Mouse (Mus musculus) common myeloid progenitor, adult 5-6 weeks (primary cell): ENCODE data around the gene Olah. TPM values are rescaled to one million over a fixed set of nuclear protein-coding genes. Genes with fewer than 3 reads are reported as not detected.
A peak's percentile ranks its signal among the peaks of the same experiment; 100 is the strongest.

ENCODE experiments used
- ATAC-seq: replicated peaks from 2 replicates; pipeline ENCODE4 v1.8.0; 2016; ENCODE audit warnings: low read depth, mild to moderate bottlenecking, moderate TSS enrichment, inconsistent platforms; ENCODE audit not compliant: poor library complexity, severe bottlenecking
- total RNA-seq: library from RNA; stranded (forward); fragments of 200-1000, 187-1606 nt; gene quantifications from 2 replicates; pipeline ENCODE4 v1.2.3, GENCODE M21; 2017

The Olah gene
- total RNA-seq, 1 experiment from 2014 or later, result not detected

DNA sequence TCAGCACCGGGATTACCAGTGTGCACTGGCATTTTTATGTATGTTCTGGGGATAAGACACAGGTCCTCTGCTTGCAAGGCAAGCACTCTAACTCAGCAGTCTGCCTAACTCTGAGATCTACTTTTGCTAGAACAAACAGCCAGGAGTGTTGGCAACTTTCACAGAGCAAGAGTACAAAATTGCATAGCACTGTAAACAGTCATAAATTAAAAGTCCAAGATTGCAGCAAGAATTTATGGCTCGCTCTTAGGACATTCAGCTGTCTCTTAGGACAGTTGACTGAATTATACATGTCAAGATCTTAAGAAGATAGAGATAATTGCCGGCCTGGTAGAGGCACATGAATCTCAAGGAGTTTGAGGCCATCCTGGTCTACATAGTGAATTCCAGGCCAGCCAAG, 40.7 kb downstream of the Olah start:
- ATAC-seq, result no peak

DNA sequence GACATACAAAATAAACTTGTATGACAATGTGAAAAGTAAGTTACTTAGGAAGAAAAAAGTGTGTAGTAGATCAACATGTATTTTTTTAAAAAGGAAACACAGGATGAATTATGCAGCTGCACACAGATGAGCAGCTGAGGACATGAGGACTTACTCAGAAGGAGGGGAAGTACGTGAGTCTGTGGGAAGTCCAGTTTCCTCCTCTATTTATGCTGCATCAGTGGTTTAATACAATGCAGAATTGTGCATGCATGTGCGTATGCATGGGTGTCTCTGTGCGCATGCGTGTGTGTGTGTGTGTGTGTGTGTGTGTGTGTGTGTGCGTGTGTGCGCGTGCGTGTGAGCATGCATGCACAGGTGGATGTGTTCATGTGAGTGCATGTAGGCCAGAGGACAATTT, 41.2 kb downstream of the Olah start:
- ATAC-seq, result peak; percentile 58; the same call in 1 of the 2 replicates

DNA sequence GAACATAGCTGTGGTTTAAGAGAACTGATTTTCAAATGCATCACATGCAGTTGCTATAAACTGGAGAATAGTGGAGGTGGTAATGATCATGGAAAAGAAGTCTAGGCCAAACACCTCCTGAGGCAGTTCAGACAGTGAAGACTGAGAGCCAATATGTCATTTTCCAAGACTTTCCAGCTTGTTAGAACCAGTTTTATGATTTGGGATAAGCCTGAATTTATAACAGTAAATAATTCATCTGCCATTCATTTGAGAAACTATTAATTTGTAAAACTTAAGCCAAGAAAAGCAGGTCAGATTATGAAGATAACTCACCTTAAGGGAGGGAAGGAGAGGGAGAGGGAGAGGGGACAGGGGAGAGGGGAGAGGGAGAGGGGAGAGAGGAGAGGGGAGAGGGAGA, 43.9 kb downstream of the Olah start:
- ATAC-seq, result no peak

DNA sequence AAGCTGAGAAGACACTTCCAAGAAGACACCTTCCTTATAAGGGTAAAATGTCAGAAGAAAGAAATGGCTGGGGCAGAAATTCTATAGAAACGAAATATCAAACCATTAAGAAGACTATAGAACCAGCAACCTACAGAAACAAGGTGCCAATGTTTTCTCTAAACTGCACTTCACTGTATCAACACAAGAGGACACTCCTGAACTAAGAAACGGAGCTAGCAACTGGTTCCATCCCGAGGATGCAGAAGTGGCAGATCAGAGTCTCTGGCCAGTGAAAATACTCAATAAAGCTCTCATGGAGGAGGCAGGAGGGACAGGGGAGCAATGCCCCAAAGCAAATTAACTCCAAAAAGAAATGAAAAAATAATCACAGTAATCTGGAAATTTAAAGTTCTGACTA, 48.1 kb downstream of the Olah start:
- ATAC-seq, result peak; percentile 90

DNA sequence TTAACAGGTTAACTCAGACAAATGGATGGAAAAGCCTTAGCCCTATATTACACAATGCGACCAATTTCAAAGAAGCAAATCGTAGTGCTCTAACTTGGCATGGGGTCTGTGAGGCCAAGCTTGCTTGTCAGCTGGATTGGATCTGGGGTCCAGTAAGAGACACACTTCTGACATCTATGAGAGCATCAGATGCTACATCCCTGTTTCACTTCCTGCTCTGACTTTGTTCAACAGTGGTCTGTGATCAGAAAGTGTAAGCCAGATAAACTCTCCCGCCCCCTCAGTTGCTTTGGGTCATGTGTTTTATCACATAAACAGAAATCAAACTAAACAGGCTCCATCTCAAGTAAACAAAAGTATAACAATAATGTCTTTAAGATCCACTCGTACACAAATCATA, 48.6 kb downstream of the Olah start:
- peak; percentile 42; the same call in 1 of the 2 replicates for ATAC-seq

- ATAC-seq, result peak; percentile 66
These were observed 61.3 kb downstream of the Olah start, which contains the start of gene Acbd7 for GRCm38 (mm10) chr2:3335611-3336301. Gene Acbd7 (plus strand): TSS chr2:3336168.

DNA sequence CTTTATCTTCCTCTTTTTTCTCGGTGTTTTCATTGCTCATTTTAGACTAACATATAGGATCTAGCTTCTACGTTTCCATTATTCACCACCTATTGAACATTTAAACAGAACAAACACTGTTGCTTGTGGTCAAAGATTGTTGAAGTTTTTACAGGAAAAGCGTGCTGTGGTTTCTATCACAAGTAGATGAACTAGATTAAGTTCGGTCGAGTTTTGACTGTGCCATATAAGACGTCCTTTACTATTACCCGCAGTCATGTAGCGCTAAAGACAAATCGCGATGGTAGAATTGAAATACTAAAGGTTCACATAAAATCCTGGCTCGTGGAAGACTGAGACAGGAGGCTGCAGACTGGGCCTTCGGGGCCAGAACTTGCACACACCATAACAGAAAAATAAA, 63.2 kb downstream of the Olah start:
- ATAC-seq, result no peak

DNA sequence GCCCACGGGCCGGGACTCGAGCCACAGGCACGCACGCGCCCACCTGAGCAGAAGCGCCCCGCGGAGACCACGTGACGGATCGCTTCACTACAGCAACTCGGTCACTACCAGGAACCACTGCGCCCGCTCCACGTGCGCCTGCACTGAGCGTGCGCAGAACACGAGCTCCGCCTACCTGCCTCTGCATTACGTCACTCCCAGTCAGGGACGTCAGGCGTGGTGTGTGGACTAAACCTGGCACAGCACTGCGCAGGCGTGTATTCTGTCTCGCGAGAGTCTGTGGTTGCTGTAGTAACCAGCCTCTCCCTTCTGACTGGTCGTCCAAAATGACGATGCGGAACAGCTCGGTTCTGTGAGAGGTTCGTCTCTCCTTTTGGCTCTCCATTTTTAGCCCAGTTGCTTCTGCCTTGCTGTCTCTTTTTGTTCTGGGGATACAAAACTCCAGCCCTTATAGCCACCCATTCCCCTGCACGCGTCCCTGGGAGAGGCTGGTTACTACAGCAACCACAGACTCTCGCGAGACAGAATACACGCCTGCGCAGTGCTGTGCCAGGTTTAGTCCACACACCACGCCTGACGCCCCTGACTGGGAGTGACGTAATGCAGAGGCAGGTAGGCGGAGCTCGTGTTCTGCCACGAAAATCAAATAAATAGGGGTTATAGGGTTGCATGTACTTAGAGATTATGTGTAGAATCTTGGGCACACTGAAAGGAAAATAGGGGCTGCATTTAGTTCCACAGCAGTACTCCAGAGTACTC, 64.3 kb downstream of the Olah start, which contains the start of gene Rpp38:
Gene Rpp38, minus strand, starts transcription at position 160 of the 759 bp plus-strand sequence.
- ATAC-seq, result peak; percentile 76

DNA sequence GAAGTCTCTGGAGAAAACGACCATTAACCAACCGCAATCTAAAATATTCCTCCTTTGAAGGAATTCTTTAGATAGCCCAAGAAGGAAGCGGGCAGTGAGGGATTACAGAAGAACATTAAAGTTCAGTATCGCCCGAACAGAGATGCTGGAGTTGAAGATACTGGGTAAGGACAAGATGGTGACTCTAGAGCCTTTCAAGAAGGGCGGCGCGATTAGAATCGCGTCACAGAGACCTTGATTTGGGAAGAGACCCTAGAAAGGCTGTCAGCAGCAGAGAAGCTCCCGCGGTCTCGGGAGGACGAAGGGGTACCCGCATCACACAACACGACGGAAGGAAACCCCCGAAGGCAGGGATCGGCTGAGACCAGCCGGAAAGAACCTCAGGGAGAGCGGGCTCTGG, 65.0 kb downstream of the Olah start:
- 0 out of 2 replicates have a peak, but pooled peaks have one; percentile 0 for ATAC-seq

GRCm38 (mm10) chr2:3331071-3331703, 65.8 kb downstream of the Olah start:
- ATAC-seq, result no peak

DNA sequence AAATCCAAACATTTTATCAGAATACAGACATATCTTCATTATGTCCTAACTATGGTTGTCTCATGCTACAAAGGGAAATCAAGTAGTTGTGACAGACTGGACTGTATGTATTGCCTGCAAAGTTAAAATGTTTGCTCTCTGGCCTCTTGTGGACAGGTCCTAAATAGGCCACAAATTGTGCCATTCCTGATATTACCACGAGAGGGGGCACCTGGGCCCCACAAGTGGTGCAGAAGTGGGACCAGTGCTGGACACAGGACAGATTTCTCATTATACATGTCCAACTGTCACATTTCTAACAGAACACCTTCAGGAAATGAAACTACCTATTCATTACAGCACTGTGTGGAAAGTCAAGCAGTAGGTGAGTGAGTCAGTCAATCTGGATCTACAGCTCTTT, 69.7 kb downstream of the Olah start:
- peak; percentile 77 for ATAC-seq

DNA sequence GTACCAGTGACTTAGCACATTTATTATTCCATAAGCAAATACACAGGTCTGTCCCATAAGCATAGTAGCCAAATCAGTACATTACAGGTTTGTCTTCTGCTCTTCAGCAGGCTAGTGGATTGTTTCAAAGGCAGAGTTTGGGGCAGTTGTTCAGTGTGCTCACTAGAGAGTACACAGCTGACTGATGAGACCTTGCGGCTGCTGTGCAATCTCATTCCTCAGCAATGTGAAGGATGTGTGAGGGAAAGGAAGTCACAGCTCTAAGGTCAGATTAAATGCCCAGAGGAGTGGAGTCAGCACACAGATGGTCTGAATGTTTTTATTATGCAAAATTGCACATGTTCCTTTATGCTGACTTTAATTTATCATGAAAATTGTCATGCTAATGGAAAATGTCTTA, 70.5 kb downstream of the Olah start:
- ATAC-seq, result no peak

- ATAC-seq, result no peak
These were observed 72.5 kb downstream of the Olah start for GRCm38 (mm10) chr2:3324381-3325130.

DNA sequence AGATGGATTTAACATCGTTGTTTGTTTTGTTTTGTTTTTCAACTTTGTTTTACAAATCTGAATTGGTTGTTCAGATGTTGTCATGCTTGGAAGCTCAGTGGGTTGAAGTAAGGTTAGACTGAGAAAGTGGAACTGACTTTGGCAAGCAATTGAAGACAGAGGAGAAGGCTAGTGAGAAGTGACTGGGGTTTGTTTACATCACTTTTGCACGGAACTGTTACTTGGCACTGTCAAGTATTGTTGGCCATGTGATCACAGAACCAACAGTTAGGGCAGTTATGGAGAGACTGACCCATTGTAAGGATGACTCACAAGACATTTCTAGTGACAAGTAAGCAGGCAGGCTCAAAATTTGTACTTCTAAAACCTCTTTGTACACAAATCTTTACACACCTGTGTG, 73.9 kb downstream of the Olah start:
- ATAC-seq, result no peak

DNA sequence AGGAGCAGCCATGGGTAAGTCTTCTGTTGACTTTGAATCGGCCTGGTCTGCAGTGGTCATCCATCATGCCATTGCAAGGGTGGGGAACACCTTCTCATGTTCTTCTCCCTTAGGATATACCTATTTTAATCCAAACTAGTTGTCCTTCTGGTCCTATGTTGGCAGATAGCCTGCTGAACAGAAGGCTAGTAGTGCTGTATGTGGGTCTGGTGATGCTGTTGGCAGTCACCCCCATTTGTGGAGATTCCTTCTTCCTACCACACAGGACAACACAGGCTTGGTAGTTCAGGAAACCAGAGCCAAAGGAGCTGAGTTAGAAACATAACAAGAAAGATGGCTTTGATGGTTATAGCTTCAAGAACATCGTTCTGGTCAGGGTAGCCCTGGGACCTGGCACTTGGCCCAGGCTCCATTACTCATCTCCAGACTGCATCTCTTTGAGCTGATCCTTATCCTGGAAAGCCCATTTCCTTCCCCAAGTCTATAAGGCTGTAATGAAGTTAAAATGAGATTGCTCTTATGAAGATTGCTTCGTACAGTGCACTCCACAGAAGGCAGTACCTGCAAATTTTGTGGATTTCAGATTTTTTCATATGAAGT, 91.5 kb downstream of the Olah start:
- no peak for ATAC-seq

- no peak for ATAC-seq
These were observed 101.2 kb downstream of the Olah start for GRCm38 (mm10) chr2:3295826-3296225.

DNA sequence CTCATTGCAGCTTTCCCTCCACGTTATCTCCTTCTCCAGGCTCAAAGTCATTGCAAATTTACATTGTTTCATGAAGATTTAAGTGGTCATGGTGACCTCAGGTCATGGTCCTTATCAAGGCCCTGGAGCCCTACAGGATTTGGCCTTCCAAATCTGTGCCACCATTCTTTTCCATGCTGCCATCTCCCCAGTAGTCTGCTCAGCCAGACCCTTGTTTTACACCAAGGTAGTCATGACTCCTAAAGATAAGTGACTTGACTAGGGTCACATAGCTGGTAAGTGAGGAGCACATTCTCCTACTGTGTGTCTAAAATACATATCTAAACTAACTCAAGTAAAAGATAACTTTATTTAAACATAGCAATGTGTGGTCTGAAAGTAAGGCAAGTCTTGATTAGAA, 104.8 kb downstream of the Olah start:
- no peak for ATAC-seq
